Mouse (Mus musculus) heart, embryonic 11.5 days (tissue): ENCODE results near the gene Nrxn3. TPM values are rescaled to one million over a fixed set of nuclear protein-coding genes. Genes with fewer than 3 reads are reported as not detected.

Source experiments
- ATAC-seq: fragments of 200-750 bp; cut with Nextera tagmentation; replicated peaks from 2 replicates; pipeline ENCODE4 v1.8.0; 2017; ENCODE audit warnings: moderate library complexity; ENCODE audit not compliant: insufficient number of reproducible peaks, low FRiP score, low TSS enrichment
- H3K27ac ChIP-seq: fragments of 300-500 bp; sonication (generic); 2 replicates; pipeline ENCODE4 v1.5.1; 2014; ENCODE audit warnings: mild to moderate bottlenecking, low read depth, low read length
- H3K27me3 ChIP-seq: fragments of 300-500 bp; sonication (generic); 2 replicates; pipeline ENCODE4 v1.6.1; 2014; ENCODE audit warnings: mild to moderate bottlenecking, low read length, mixed read lengths; ENCODE audit not compliant: control insufficient read depth, insufficient read depth
- H3K36me3 ChIP-seq: fragments of 300-500 bp; sonication (generic); 2 replicates; pipeline ENCODE4 v1.6.1; 2014; ENCODE audit warnings: mild to moderate bottlenecking, low read length, moderate library complexity, mixed read lengths; ENCODE audit not compliant: control insufficient read depth, insufficient read depth
- H3K4me1 ChIP-seq: fragments of 300-500 bp; sonication (generic); 2 replicates; pipeline ENCODE4 v1.6.1; 2014; ENCODE audit warnings: low read length; ENCODE audit not compliant: control insufficient read depth, insufficient read depth
- H3K4me2 ChIP-seq: fragments of 300-500 bp; sonication (generic); 2 replicates; pipeline ENCODE4 v1.6.1; 2014; ENCODE audit warnings: mild to moderate bottlenecking, moderate library complexity
- H3K4me3 ChIP-seq: fragments of 300-500 bp; sonication (generic); 2 replicates; pipeline ENCODE4 v1.5.1; 2014; ENCODE audit warnings: low read depth, low read length
- H3K9ac ChIP-seq: fragments of 300-500 bp; sonication (generic); 2 replicates; pipeline ENCODE4 v1.6.1; 2014; ENCODE audit warnings: mild to moderate bottlenecking, low read depth, low read length, moderate library complexity
- H3K9me3 ChIP-seq: fragments of 300-500 bp; sonication (generic); replicated peaks from 2 replicates; pipeline ENCODE4 v1.6.1; 2016; ENCODE audit warnings: low read length; ENCODE audit not compliant: control insufficient read depth
- WGBS: fragments of 180-500 bp; shearing (Covaris S2); extraction: QIAGEN DNeasy Blood & Tissue Kit; methylation state at CpG from one replicate; pipeline ENCODE4 v1.1.7; 2014; ENCODE audit not compliant: insufficient replicate concordance; 5-methylcytosine and 5-hydroxymethylcytosine counted together
- polyA plus RNA-seq: library from polyadenylated mRNA; unstranded; fragments of >200 nt; fragmentation: Nextera tagmentation; extraction: Ambion mirVana; gene quantifications from 2 replicates; pipeline ENCODE4 v1.2.1, GENCODE M21; 2014

Gene Nrxn3
- polyA plus RNA-seq, 1 experiment from 2014 or later, result 4.5 TPM

GRCm38 (mm10) chr12:90158131-90158772, 1435.6 kb downstream of the Nrxn3 start:
- Histone ChIP-seq H3K27me3 (no peaks in the 10 kb centered on the region), H3K9ac (no peak overlapping the region), H3K4me3 (no peak overlapping the region), H3K9me3 (no peaks in the 10 kb centered on the region), H3K27ac (no peak overlapping the region), H3K4me1 (no peaks in the 10 kb centered on the region), H3K4me2 (no peak overlapping the region), H3K36me3 (no peaks in the 10 kb centered on the region)
- no peak for ATAC-seq
- WGBS, result 80% methylated on average over 4 of the region's 4 CpGs

- Histone ChIP-seq H3K27ac (no peak overlapping the region), H3K4me2 (no peak overlapping the region), H3K9ac (no peak overlapping the region), H3K9me3 (no peaks in the 10 kb centered on the region), H3K27me3 (no peaks in the 10 kb centered on the region), H3K36me3 (no peaks in the 10 kb centered on the region), H3K4me1 (no peaks in the 10 kb centered on the region), H3K4me3 (no peak overlapping the region)
- WGBS, result 87% methylated on average over 3 of the region's 3 CpGs
- no peak for ATAC-seq
These were observed 1437.2 kb downstream of the Nrxn3 start for GRCm38 (mm10) chr12:90159911-90160310.

DNA sequence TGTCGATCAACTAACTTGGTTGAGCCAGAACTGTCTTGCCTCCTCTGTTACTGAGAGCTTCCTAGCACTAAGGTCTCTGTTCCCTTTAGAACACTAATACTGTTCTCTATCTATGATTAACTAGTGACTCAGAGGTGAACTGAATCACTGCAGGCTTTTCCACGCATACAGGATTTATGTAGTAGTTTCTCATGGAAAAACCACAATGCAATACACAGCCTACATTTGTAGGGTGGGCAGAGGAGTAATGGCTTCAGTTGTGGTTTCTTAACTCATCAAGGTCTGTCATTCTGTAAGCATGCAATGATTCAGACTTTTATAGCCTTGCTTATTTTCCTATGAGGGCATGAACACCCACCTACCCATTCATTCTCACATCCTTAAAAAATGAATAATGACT, 1443.4 kb downstream of the Nrxn3 start:
- no peaks in the 10 kb centered on the region for H3K4me1 ChIP-seq
- no peaks in the 10 kb centered on the region for H3K9me3 ChIP-seq
- WGBS, result 77% methylated on average over 2 of the region's 2 CpGs
- no peaks in the 10 kb centered on the region for H3K27me3 ChIP-seq
- no peak overlapping the region for H3K27ac ChIP-seq
- no peak overlapping the region for H3K4me3 ChIP-seq
- no peaks in the 10 kb centered on the region for H3K36me3 ChIP-seq
- H3K9ac ChIP-seq, result no peak overlapping the region
- no peak for ATAC-seq
- H3K4me2 ChIP-seq, result no peak overlapping the region

DNA sequence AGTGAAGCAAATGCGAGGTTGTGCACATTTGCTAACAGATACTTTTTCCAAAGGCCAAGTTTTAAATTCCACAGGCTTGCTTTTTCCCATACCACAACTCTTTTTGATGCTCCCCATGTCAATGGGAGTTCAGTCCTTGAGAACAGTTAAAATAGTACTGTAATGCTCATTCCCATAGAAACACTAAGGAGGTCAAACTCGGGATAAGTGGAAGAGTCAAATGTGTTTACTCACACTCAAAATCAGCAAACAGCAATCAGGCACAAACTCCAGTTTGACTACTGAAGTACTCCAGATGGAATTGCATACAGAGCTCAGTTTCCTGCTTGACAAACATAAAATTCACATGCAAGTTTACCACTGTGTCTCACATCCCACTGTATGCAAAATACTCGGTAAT, 1458.9 kb downstream of the Nrxn3 start:
- Histone ChIP-seq H3K36me3 (no peaks in the 10 kb centered on the region), H3K27ac (no peak overlapping the region), H3K9ac (no peak overlapping the region), H3K4me2 (no peak overlapping the region), H3K9me3 (no peaks in the 10 kb centered on the region), H3K4me3 (no peak overlapping the region), H3K4me1 (no peaks in the 10 kb centered on the region), H3K27me3 (no peaks in the 10 kb centered on the region)
- ATAC-seq, result no peak
- 75% methylated on average over 3 of the region's 3 CpGs for WGBS

GRCm38 (mm10) chr12:90183021-90183420, 1460.3 kb downstream of the Nrxn3 start:
- H3K4me1 ChIP-seq, result no peaks in the 10 kb centered on the region
- no peaks in the 10 kb centered on the region for H3K27me3 ChIP-seq
- H3K36me3 ChIP-seq, result no peaks in the 10 kb centered on the region
- no peaks in the 10 kb centered on the region for H3K9me3 ChIP-seq
- H3K27ac ChIP-seq, result no peak overlapping the region
- H3K4me3 ChIP-seq, result no peak overlapping the region
- H3K4me2 ChIP-seq, result no peak overlapping the region
- 71% methylated on average over 2 of the region's 2 CpGs for WGBS
- H3K9ac ChIP-seq, result no peak overlapping the region
- no peak for ATAC-seq

GRCm38 (mm10) chr12:90196161-90196560, 1473.5 kb downstream of the Nrxn3 start:
- H3K4me2 ChIP-seq, result no peak overlapping the region
- H3K27ac ChIP-seq, result no peak overlapping the region
- H3K4me1 ChIP-seq, result no peaks in the 10 kb centered on the region
- no peak overlapping the region for H3K4me3 ChIP-seq
- H3K9ac ChIP-seq, result no peak overlapping the region
- no peaks in the 10 kb centered on the region for H3K27me3 ChIP-seq
- H3K9me3 ChIP-seq, result no peaks in the 10 kb centered on the region
- no peak for ATAC-seq
- no peaks in the 10 kb centered on the region for H3K36me3 ChIP-seq

GRCm38 (mm10) chr12:90197994-90198393, 1475.3 kb downstream of the Nrxn3 start:
- Histone ChIP-seq H3K4me3 (no peak overlapping the region), H3K36me3 (no peaks in the 10 kb centered on the region), H3K27me3 (no peaks in the 10 kb centered on the region), H3K4me2 (no peak overlapping the region), H3K4me1 (no peaks in the 10 kb centered on the region), H3K9ac (no peak overlapping the region), H3K9me3 (no peaks in the 10 kb centered on the region), H3K27ac (no peak overlapping the region)
- no peak for ATAC-seq
- 87% methylated on average over 3 of the region's 3 CpGs for WGBS

- H3K4me2 ChIP-seq, result no peak overlapping the region
- H3K4me1 ChIP-seq, result no peaks in the 10 kb centered on the region
- H3K36me3 ChIP-seq, result no peaks in the 10 kb centered on the region
- 85% methylated on average over 1 of the region's 1 CpGs for WGBS
- H3K4me3 ChIP-seq, result no peak overlapping the region
- H3K27me3 ChIP-seq, result no peaks in the 10 kb centered on the region
- no peaks in the 10 kb centered on the region for H3K9me3 ChIP-seq
- ATAC-seq, result no peak
- H3K9ac ChIP-seq, result no peak overlapping the region
- no peak overlapping the region for H3K27ac ChIP-seq
These were observed 1479.8 kb downstream of the Nrxn3 start for GRCm38 (mm10) chr12:90202501-90202900.

DNA sequence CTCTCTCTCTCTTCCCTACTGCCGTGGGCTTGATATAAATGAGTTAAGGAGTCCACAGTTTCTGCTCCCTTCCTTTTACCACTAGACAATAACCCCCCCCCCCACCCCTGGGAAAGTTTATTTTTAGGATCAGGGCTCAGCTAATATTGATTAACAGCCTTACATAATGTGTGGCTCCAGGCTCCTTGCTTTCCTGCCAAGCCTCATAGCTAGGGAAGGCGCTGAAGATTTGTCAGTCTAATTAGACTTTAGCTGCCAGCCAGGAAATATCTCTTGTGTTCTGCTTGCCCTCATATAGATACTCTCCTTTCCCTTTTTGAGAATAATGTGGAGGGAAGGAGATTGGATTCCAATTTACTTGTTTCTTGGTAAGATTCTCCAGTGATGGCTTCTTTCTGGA, 1488.7 kb downstream of the Nrxn3 start:
- WGBS, result 60% methylated on average over 2 of the region's 2 CpGs
- no peak for ATAC-seq

More for the DNA sequence above, 1488.7 kb downstream of the Nrxn3 start:
- H3K36me3 ChIP-seq, result no peaks in the 10 kb centered on the region
- H3K27ac ChIP-seq, result no peak overlapping the region
- no peaks in the 10 kb centered on the region for H3K9me3 ChIP-seq
- no peaks in the 10 kb centered on the region for H3K27me3 ChIP-seq
- H3K4me2 ChIP-seq, result no peak overlapping the region
- H3K4me1 ChIP-seq, result no peaks in the 10 kb centered on the region
- no peak overlapping the region for H3K4me3 ChIP-seq
- H3K9ac ChIP-seq, result no peak overlapping the region
